Mouse (Mus musculus) adrenal gland, adult 10 weeks (tissue): ENCODE data around the gene Npas4. TPM values are rescaled to one million over a fixed set of nuclear protein-coding genes. Genes with fewer than 3 reads are reported as not detected.

ENCODE experiments used
- polyA plus RNA-seq: library from polyadenylated mRNA; stranded (reverse); fragments of 350-450 nt; fragmentation: Illumina TruSeq; extraction: RNeasy Lipid Tissue Mini Kit (QIAGEN cat#74804); gene quantifications from one replicate; pipeline ENCODE4 v1.2.3, GENCODE M21; 2014; ENCODE audit warnings: low read depth, low replicate concordance

Npas4 gene
- polyA plus RNA-seq = not detected

GRCm38 (mm10) chr19:4990256-4990625 is at the start of gene Npas4:
TSS of gene Npas4 (minus strand) at chr19:4990316.

DNA sequence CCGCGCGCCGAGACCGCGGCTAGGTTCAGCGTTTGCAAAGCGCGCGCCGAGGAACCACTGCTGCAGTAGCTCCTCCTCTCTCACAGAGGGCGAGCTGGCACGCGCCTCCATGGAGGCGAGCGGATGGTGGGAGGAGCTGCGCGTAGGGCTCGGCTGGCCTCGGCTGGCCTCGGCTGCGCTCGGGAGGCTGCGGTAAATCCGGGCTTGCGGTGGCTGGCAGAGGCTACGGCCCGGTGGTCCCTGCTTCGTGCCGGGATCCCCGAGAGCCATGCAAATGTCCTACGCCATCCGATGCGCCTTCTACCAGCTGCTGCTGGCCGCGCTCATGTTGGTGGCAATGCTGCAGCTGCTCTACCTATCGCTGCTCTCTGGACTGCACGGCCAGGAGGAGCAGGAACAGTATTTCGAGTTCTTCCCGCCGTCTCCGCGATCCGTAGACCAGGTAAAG is 48.6 kb upstream of the Npas4 start, which contains the start of the genes B4gat1 and AC124502.3:
Gene B4gat1, plus strand, starts transcription at position 118 of the 448 bp plus-strand sequence.
Gene AC124502.3, plus strand, starts transcription at position 183 of the 448 bp plus-strand sequence.

GRCm38 (mm10) chr19:5023621-5024479 is 33.7 kb upstream of the Npas4 start, which contains the start of gene Slc29a2:
TSS of gene Slc29a2 (plus strand) at chr19:5023860.

GRCm38 (mm10) chr19:4961928-4962601 is 28.1 kb downstream of the Npas4 start, which contains the start of gene Mrpl11:
TSS of gene Mrpl11 (plus strand) at chr19:4962147.

DNA sequence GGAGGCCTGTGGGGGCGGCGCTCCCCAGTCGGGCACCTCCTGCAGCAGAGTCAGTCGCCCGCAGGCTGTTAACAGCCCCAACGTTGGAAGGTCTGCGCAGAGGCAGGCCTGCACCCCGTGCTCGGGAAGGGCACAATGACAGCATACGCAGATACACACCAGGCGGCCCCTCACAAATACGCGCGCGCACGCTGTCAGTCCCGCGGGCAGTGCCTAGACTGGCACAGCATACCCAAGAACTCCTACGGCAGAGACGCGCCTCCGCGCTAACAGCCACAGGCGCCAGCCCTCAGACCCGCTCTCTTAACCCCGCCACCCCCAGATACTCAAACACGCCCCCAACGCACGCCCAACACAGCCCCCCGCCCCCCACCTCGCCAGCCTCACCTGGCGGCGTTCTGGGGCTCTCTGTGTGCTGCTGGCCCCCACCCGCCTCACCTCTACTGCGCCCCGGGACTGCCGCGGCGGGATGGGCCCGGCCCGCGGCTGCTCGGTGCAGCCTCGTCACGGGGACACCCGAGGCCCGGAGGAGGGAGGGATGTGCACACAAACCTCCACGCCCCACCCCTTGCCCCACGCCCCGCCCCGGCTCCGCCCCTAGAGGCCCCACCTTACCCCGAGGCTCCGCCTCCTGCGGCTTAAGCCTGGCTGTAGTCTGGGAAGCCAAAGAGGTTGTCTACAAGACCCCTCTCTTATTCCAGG is 47.4 kb downstream of the Npas4 start, which contains the start of gene Peli3:
Gene Peli3, minus strand, starts transcription at position 577 of the 702 bp plus-strand sequence.

Other genes with a start within 250 kb of the Npas4 start
- gene Rbm4b, start 233.8 kb downstream of the Npas4 start, polyA plus RNA-seq = 20.7 TPM
- 13.5 TPM for gene Rbm4, start 196.4 kb downstream of the Npas4 start, polyA plus RNA-seq
- 1.9 TPM for gene Gm21992, start 178.7 kb downstream of the Npas4 start, polyA plus RNA-seq
- 6.0 TPM for gene Rbm14, start 178.7 kb downstream of the Npas4 start, polyA plus RNA-seq
- 1.8 TPM for gene Ccs, start 151.0 kb downstream of the Npas4 start, polyA plus RNA-seq
- gene Ccdc87, start 150.9 kb downstream of the Npas4 start, polyA plus RNA-seq = not detected
- gene Ctsf, start 135.2 kb downstream of the Npas4 start, polyA plus RNA-seq = 112 TPM
- gene Actn3, start 112.4 kb downstream of the Npas4 start, polyA plus RNA-seq = 2.0 TPM
- gene Zdhhc24, start 111.6 kb downstream of the Npas4 start, polyA plus RNA-seq = 38.0 TPM
- gene Bbs1, start 83.7 kb downstream of the Npas4 start, polyA plus RNA-seq = 4.8 TPM
- 4.0 TPM for gene Dpp3, start 62.0 kb downstream of the Npas4 start, polyA plus RNA-seq
- 4.0 TPM for gene Peli3, start 47.2 kb downstream of the Npas4 start, polyA plus RNA-seq
- gene Mrpl11, start 28.2 kb downstream of the Npas4 start, polyA plus RNA-seq = 25.5 TPM
- not detected for gene Slc29a2, start 33.5 kb upstream of the Npas4 start, polyA plus RNA-seq
- gene B4gat1, start 48.5 kb upstream of the Npas4 start, polyA plus RNA-seq = 27.2 TPM
- 1.1 TPM for gene AC124502.3, start 48.6 kb upstream of the Npas4 start, polyA plus RNA-seq
- not detected for gene Brms1, start 51.0 kb upstream of the Npas4 start, polyA plus RNA-seq
- gene Rin1, start 60.2 kb upstream of the Npas4 start, polyA plus RNA-seq = 0.23 TPM
- 0.41 TPM for gene Cd248, start 77.8 kb upstream of the Npas4 start, polyA plus RNA-seq
- not detected for gene Tmem151a, start 95.2 kb upstream of the Npas4 start, polyA plus RNA-seq
- 23.0 TPM for gene Yif1a, start 98.2 kb upstream of the Npas4 start, polyA plus RNA-seq
- gene Cnih2, start 108.2 kb upstream of the Npas4 start, polyA plus RNA-seq = not detected
- gene Rab1b, start 116.8 kb upstream of the Npas4 start, polyA plus RNA-seq = 6.5 TPM
- 0.58 TPM for gene Klc2, start 128.2 kb upstream of the Npas4 start, polyA plus RNA-seq